Mouse (Mus musculus): ENCODE data around the gene Tada1. TPM values are rescaled to one million over a fixed set of nuclear protein-coding genes. Genes with fewer than 3 reads are reported as not detected.
A peak's percentile ranks its signal among the peaks of the same experiment; 100 is the strongest.

Gene Tada1
- total RNA-seq, 2 experiments from 2014 or later: 6.4 to 17.6 TPM

DNA sequence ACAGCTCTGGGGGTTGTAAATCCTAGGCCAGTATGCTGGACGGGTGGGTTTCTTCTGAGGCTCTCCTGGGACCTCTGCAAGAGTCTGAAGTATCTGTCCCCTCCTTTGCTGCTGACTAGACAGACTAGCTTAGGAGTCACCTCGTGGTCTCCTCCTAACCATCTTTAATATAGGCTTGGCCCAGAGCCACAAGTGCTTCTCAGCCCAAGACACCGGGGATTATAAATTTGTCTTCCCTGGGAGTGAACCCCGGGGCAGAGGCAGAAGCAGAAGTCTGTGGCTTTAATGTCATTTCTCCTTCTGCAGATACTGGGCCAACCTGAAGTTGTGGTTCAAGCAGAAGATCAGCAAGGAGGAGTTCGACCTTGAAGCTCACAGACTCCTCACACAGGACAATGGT lies 2.9 kb downstream of the Tada1 start:
- no peak for ATAC-seq (replicated peaks; ENCODE audit: low FRiP score, poor library complexity, severe bottlenecking)

GRCm38 (mm10) chr1:166382626-166383025 lies 3.7 kb downstream of the Tada1 start:
- no peak for ATAC-seq (replicated peaks; ENCODE audit: low FRiP score, poor library complexity, severe bottlenecking)

GRCm38 (mm10) chr1:166384614-166385013 lies 5.7 kb downstream of the Tada1 start:
- ATAC-seq (replicated peaks; ENCODE audit: low FRiP score, poor library complexity, severe bottlenecking): no peak

- ATAC-seq (replicated peaks; ENCODE audit: low FRiP score, poor library complexity, severe bottlenecking): no peak
Observed at GRCm38 (mm10) chr1:166385431-166385830, 6.5 kb downstream of the Tada1 start.

GRCm38 (mm10) chr1:166388511-166388910 lies 9.6 kb downstream of the Tada1 start:
- ATAC-seq (replicated peaks; ENCODE audit: low FRiP score, poor library complexity, severe bottlenecking): no peak

- no peak for ATAC-seq (replicated peaks; ENCODE audit: low FRiP score, poor library complexity, severe bottlenecking)
Observed at GRCm38 (mm10) chr1:166389406-166390125, 10.7 kb downstream of the Tada1 start.

GRCm38 (mm10) chr1:166391671-166392070 lies 12.8 kb downstream of the Tada1 start:
- ATAC-seq (replicated peaks; ENCODE audit: low FRiP score, poor library complexity, severe bottlenecking): no peak

DNA sequence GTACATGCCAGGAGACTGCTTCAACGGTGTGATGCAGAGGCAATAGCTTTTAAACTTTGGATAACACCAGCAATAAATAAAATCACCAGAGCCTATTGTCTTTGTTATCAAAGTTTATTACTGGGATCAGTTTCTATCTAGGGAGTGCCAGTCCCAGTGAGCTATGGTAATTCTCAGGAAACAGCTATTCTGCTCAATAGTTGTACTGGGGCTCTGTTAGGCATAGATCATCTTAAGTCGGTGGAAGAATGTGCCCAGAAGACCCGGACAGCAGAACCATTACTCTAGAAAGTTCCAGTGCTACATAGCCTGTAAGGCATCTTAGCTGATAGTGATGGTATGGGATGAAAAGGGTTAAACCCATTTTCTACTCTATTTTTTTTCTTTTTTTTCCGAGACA lies 15.9 kb downstream of the Tada1 start:
- no peak for ATAC-seq (replicated peaks; ENCODE audit: low FRiP score, poor library complexity, severe bottlenecking)

DNA sequence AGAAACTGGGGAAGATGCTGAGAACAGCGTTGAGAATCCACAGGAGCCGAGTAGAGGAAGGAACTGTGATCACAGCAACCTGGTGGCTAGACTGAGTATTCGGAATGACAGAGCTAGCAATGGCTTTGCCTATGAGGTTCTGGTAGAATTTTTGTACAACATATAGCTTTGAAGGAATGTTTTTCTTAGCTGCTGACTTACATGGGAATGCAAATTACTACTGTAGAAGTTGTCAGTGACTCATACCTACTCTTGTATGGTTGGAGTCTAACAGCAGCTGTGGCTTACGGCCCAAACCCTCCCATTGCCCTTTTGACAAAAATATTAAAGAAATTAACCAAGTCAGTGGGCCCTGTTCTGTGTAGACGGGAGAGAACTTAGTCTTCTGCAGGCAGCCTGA lies 16.8 kb downstream of the Tada1 start:
- no peak for ATAC-seq (replicated peaks; ENCODE audit: low FRiP score, poor library complexity, severe bottlenecking)

DNA sequence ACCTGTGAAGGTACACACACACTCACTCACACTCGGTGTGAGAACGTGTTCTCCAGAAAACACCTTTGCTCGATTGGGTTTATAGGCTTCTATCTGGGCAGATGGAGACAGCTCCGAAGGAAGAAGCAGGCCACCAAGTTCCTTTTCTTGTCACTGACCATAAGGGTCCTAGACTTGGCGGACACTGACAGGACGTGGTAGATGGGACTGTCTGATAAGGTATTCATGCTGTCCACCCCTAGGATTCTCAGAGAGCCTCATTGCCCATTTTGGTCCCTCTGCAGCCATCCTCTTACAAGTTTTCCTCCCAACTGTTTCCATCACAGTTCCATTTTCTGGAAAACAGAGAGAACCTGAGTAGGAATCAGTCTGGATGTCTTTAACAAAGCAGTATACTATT lies 17.5 kb downstream of the Tada1 start:
- no peak for ATAC-seq (replicated peaks; ENCODE audit: low FRiP score, poor library complexity, severe bottlenecking)

DNA sequence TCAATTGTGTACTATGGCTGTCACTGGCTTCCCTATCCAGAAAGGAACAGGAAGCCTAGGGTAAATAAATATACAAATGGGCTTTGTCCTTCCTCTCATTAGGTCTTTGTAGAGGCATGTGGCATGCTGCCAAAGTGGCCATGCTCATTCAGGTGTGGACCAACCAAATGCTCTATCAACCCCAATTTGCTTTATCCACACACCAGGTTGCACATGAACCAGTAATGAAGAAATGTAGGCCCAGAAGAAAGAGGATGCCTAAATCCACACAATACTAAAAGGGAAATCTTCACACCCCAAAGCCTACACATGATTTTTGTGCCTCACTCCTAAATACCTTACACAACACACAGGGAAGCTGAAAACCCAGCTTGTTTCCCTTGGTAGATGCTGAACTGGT lies 22.6 kb downstream of the Tada1 start:
- ATAC-seq (replicated peaks; ENCODE audit: low FRiP score, poor library complexity, severe bottlenecking): no peak

GRCm38 (mm10) chr1:166402003-166402402 lies 23.1 kb downstream of the Tada1 start:
- ATAC-seq (replicated peaks; ENCODE audit: low FRiP score, poor library complexity, severe bottlenecking): no peak

GRCm38 (mm10) chr1:166403846-166404245 lies 24.9 kb downstream of the Tada1 start:
- no peak for ATAC-seq (replicated peaks; ENCODE audit: low FRiP score, poor library complexity, severe bottlenecking)

DNA sequence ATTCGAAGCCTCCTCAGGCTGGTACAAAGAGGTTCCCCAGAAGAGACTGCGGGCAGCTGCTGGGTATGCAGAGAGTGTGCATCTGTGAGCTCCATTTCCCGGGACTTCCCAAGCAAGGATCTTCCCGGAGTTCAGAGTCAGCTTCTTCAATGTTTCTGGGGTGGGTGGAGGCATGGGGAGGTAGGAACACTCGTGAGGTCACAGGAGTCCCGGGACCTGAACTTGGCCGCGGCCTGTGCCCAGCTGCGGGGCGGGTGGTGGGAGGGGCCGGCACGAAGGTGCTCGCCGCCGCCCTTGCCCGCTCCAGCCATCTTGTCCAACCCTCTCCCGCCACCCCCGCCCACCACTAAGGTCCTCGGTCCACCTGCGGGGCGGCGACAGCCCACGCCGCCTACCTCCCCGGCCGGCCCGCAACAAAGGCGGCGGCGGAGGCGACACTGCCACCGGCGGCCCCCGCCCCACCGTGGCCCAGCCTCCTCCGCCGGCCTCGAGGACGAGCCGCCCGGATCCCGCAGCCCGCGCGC lies 30.3 kb downstream of the Tada1 start:
- ATAC-seq (replicated peaks; ENCODE audit: low FRiP score, poor library complexity, severe bottlenecking): no peak

DNA sequence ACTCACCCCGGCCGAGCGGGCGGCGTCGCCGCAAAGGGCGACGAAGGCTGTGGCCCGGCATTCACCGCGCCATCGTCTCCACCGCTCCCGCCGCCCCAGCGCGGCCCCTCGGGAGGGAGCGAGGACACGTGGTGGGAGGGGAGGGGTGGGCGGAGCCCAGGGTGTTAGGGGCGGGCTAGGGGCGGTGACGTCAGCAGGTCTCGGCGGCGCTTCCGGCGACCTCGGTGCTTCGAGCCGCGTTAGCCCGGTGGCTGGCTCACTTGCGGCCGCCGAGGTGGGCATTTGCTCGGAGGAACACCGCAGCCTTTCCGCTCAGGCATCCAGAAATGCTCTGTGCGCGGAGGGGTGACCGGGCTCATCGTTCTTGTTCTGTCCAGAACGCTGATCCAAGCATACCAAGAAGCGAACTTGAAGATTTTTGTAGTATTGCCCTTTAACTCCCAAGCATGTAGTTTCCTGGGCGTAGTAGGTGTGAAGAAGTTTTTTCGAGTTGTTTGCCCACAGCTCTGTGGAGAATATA lies 30.9 kb downstream of the Tada1 start, which contains the start of gene Pogk:
Gene Pogk (minus strand): TSS at position 163 of the 520 bp plus-strand sequence.
- peak; percentile 73 for ATAC-seq (replicated peaks; ENCODE audit: low FRiP score, poor library complexity, severe bottlenecking)

GRCm38 (mm10) chr1:166411541-166411940 lies 32.6 kb downstream of the Tada1 start:
- ATAC-seq (replicated peaks; ENCODE audit: low FRiP score, poor library complexity, severe bottlenecking): no peak

GRCm38 (mm10) chr1:166412266-166412665 lies 33.4 kb downstream of the Tada1 start:
- no peak for ATAC-seq (replicated peaks; ENCODE audit: low FRiP score, poor library complexity, severe bottlenecking)

DNA sequence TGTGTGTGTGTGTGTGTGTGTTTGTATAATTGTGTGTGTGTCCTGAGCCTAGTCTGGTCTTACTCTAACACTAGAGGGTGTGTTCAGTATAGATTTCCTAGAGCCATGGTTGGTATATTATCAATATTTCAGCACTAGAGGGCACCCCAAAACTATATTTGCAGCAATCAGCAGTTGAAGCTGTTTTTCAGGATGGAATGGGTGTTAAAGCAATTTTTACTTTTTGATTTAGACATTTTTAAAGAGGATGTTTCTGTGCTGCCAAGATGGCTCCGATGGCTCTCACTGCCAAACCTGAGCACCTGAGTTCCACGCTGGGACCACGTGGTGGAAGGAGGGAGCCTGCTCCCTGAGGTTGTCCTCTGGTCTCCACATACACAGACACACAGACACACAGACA lies 50.2 kb downstream of the Tada1 start:
- no peak for ATAC-seq (replicated peaks; ENCODE audit: low FRiP score, poor library complexity, severe bottlenecking)

GRCm38 (mm10) chr1:166429809-166430431 lies 51.0 kb downstream of the Tada1 start:
- no peak for ATAC-seq (replicated peaks; ENCODE audit: low FRiP score, poor library complexity, severe bottlenecking)

GRCm38 (mm10) chr1:166439426-166439825 lies 60.5 kb downstream of the Tada1 start:
- ATAC-seq (replicated peaks; ENCODE audit: low FRiP score, poor library complexity, severe bottlenecking): no peak

DNA sequence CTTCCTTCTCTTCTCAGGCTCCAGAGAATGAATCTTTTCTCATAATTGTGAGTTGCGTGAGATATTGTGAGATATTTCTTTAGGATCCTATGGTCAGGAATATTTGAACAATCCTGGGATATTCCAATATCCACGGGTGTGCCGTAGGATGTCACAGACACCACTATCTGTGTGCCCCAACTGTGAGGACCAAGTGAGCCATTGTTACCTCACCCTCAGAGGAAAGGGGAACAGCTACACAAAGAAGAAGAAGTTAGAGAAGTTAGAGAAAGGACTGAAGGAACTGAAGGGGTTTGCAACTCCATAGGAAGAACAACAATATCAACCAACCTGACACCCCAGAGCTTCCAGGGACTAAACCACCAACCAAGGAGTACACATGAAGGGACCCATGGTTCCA lies 63.1 kb downstream of the Tada1 start:
- ATAC-seq (replicated peaks; ENCODE audit: low FRiP score, poor library complexity, severe bottlenecking): no peak
